Mouse (Mus musculus) MEL (cell line): ENCODE measurements around the gene Gm17545. TPM values are rescaled to one million over a fixed set of nuclear protein-coding genes. Genes with fewer than 3 reads are reported as not detected.

Experiments
- DNase-seq: peaks from one replicate; pipeline ENCODE4 v3.0.0; 2011; ENCODE audit warnings: low read depth, low spot score
- H3K27ac ChIP-seq: 2 replicates; pipeline ENCODE4 v1.5.1; 2012; ENCODE audit warnings: low read depth, mild to moderate bottlenecking, control low read depth, low read length, moderate library complexity; ENCODE audit not compliant: control insufficient read depth
- H3K27me3 ChIP-seq, 2 experiments: fragments of 150-350 bp in 1 of 2; sonication (generic) in 1 of 2; 2 replicates each; pipeline ENCODE4 v1.6.1; 2012; ENCODE audit warnings: low read length in 2 of 2, mild to moderate bottlenecking in 2 of 2, improper control_type of control experiment in 1 of 2, moderate library complexity in 1 of 2; ENCODE audit not compliant: insufficient read depth in 2 of 2, control insufficient read depth in 1 of 2
- H3K36me3 ChIP-seq, 2 experiments: 2 replicates each; pipeline ENCODE4 v1.6.1; 2012 to 2014; ENCODE audit warnings: low read length in 2 of 2, improper control_type of control experiment in 1 of 2, inconsistent platforms in 1 of 2, mild to moderate bottlenecking in 1 of 2; ENCODE audit not compliant: insufficient read depth in 2 of 2, control insufficient read depth in 1 of 2
- H3K4me1 ChIP-seq, 2 experiments: fragments of 150-350 bp in 1 of 2; sonication (generic) in 1 of 2; 2 replicates each; pipeline ENCODE4 v1.6.1; 2012; ENCODE audit warnings: low read length in 2 of 2, improper control_type of control experiment in 1 of 2, mild to moderate bottlenecking in 1 of 2; ENCODE audit not compliant: insufficient read depth in 2 of 2, control insufficient read depth in 1 of 2
- H3K4me3 ChIP-seq, 2 experiments: fragments of 150-350 bp in 1 of 2; sonication (generic) in 1 of 2; 2 replicates each; pipeline ENCODE4 v1.5.1; 2012; ENCODE audit warnings: low read depth in 2 of 2, low read length in 2 of 2, mild to moderate bottlenecking in 2 of 2, moderate library complexity in 2 of 2, control low read depth in 1 of 2, improper control_type of control experiment in 1 of 2; ENCODE audit not compliant: control insufficient read depth in 1 of 2, insufficient read depth in 1 of 2
- H3K79me2 ChIP-seq: 2 replicates; pipeline ENCODE4 v1.6.1; 2012; ENCODE audit warnings: mild to moderate bottlenecking, low read length, moderate library complexity; ENCODE audit not compliant: control insufficient read depth, poor library complexity, insufficient read depth
- H3K9ac ChIP-seq: 2 replicates; pipeline ENCODE4 v1.6.1; 2012; ENCODE audit warnings: low read depth, mild to moderate bottlenecking, control low read depth, low read length, moderate library complexity; ENCODE audit not compliant: control insufficient read depth, poor library complexity, severe bottlenecking
- H3K9me3 ChIP-seq: fragments of 150-350 bp; sonication (generic); replicated peaks from 2 replicates; pipeline ENCODE4 v1.6.1; 2012; ENCODE audit warnings: mild to moderate bottlenecking, low read length, improper control_type of control experiment, moderate library complexity; ENCODE audit not compliant: insufficient read depth
- CHD1 ChIP-seq: IDR thresholded peaks from 2 replicates; pipeline ENCODE4 v1.6.1; 2012; ENCODE audit warnings: low read depth, mild to moderate bottlenecking, inconsistent platforms, low read length, improper control_type of control experiment
- CHD2 ChIP-seq: IDR thresholded peaks from 2 replicates; pipeline ENCODE4 v1.6.1; 2011; ENCODE audit warnings: low read length, improper control_type of control experiment
- CTCF ChIP-seq, 3 experiments: IDR thresholded peaks in 2 of 3; conservative IDR thresholded peaks in 1 of 3; 2 replicates each; pipeline ENCODE4 v1.5.1; 2011 to 2012; ENCODE audit warnings: low read length in 3 of 3, low read depth in 2 of 3, mild to moderate bottlenecking in 2 of 3, improper control_type of control experiment in 1 of 3, inconsistent platforms in 1 of 3, mixed read lengths in 1 of 3, moderate library complexity in 1 of 3; ENCODE audit not compliant: control insufficient read depth in 1 of 3, insufficient read depth in 1 of 3, poor library complexity in 1 of 3, severe bottlenecking in 1 of 3
- E2F4 ChIP-seq: IDR thresholded peaks from 2 replicates; pipeline ENCODE4 v1.6.1; 2011; ENCODE audit warnings: low read depth, low read length, improper control_type of control experiment, borderline replicate concordance
- ELF1 ChIP-seq: IDR thresholded peaks from 2 replicates; pipeline ENCODE4 v1.6.1; 2014; ENCODE audit warnings: low read depth, mild to moderate bottlenecking, inconsistent platforms, low read length, improper control_type of control experiment, moderate library complexity
- EP300 ChIP-seq, 2 experiments: IDR thresholded peaks; 2 replicates each; pipeline ENCODE4 v1.6.1; 2011; ENCODE audit warnings: improper control_type of control experiment in 2 of 2, low read length in 2 of 2, low read depth in 1 of 2, mild to moderate bottlenecking in 1 of 2
- ETS1 ChIP-seq: IDR thresholded peaks from 2 replicates; pipeline ENCODE4 v1.6.1; 2012; ENCODE audit warnings: low read depth, mild to moderate bottlenecking, inconsistent platforms, low read length, improper control_type of control experiment, moderate library complexity
- GABPA ChIP-seq: IDR thresholded peaks from 2 replicates; pipeline ENCODE4 v1.6.1; 2012; ENCODE audit warnings: low read depth, mild to moderate bottlenecking, inconsistent platforms, low read length, improper control_type of control experiment, moderate library complexity
- GATA1 ChIP-seq: IDR thresholded peaks from 2 replicates; pipeline ENCODE4 v1.6.1; 2011; ENCODE audit warnings: low read depth, low read length, improper control_type of control experiment
- HCFC1 ChIP-seq: IDR thresholded peaks from 2 replicates; pipeline ENCODE4 v1.6.1; 2012; ENCODE audit warnings: low read depth, mild to moderate bottlenecking, inconsistent platforms, low read length, improper control_type of control experiment, moderate library complexity
- JUND ChIP-seq: IDR thresholded peaks from 2 replicates; pipeline ENCODE4 v1.6.1; 2011; ENCODE audit warnings: low read depth, mild to moderate bottlenecking, improper control_type of control experiment, low read length
- KAT2A ChIP-seq: conservative IDR thresholded peaks from 2 replicates; pipeline ENCODE4 v1.6.1; 2012; ENCODE audit warnings: low read depth, low read length, improper control_type of control experiment, inconsistent platforms
- MAFK ChIP-seq: IDR thresholded peaks from 2 replicates; pipeline ENCODE4 v1.6.1; 2011; ENCODE audit warnings: low read depth, mild to moderate bottlenecking, low read length, improper control_type of control experiment, borderline replicate concordance
- MAZ ChIP-seq: IDR thresholded peaks from 2 replicates; pipeline ENCODE4 v1.6.1; 2012; ENCODE audit warnings: low read depth, mild to moderate bottlenecking, inconsistent platforms, low read length, improper control_type of control experiment
- MEF2A ChIP-seq: IDR thresholded peaks from 2 replicates; pipeline ENCODE4 v1.6.1; 2014; ENCODE audit warnings: low read depth, mild to moderate bottlenecking, inconsistent platforms, low read length, improper control_type of control experiment; ENCODE audit not compliant: poor library complexity, insufficient replicate concordance, severe bottlenecking; ENCODE audit errors: extremely low read depth
- MXI1 ChIP-seq: IDR thresholded peaks from 2 replicates; pipeline ENCODE4 v1.6.1; 2011; ENCODE audit warnings: mild to moderate bottlenecking, low read depth, low read length, improper control_type of control experiment
- MYB ChIP-seq: IDR thresholded peaks from 2 replicates; pipeline ENCODE4 v1.6.1; 2011; ENCODE audit warnings: mild to moderate bottlenecking, low read depth, low read length, improper control_type of control experiment
- MYC ChIP-seq: IDR thresholded peaks from 2 replicates; pipeline ENCODE4 v1.6.1; 2011; ENCODE audit warnings: low read depth, mild to moderate bottlenecking, low read length, improper control_type of control experiment, moderate library complexity
- NRF1 ChIP-seq: IDR thresholded peaks from 2 replicates; pipeline ENCODE4 v1.6.1; 2014; ENCODE audit warnings: low read depth, mild to moderate bottlenecking, inconsistent platforms, low read length, improper control_type of control experiment, moderate library complexity; ENCODE audit not compliant: poor library complexity, insufficient read depth, severe bottlenecking
- POLR2A ChIP-seq, 2 experiments: IDR thresholded peaks; 2 replicates each; pipeline ENCODE4 v1.6.1; 2011 to 2012; ENCODE audit warnings: low read length in 2 of 2, mild to moderate bottlenecking in 2 of 2, control low read depth in 1 of 2, improper control_type of control experiment in 1 of 2, low read depth in 1 of 2, moderate library complexity in 1 of 2; ENCODE audit not compliant: control insufficient read depth in 1 of 2, insufficient read depth in 1 of 2, poor library complexity in 1 of 2
- POLR2AphosphoS2 ChIP-seq: IDR thresholded peaks from 2 replicates; pipeline ENCODE4 v1.6.1; 2011; ENCODE audit warnings: low read length, improper control_type of control experiment
- POLR2AphosphoS5 ChIP-seq: IDR thresholded peaks from 2 replicates; pipeline ENCODE4 v1.6.1; 2012; ENCODE audit warnings: low read depth, borderline replicate concordance, mild to moderate bottlenecking, inconsistent platforms, low read length, moderate library complexity, mixed read lengths
- RAD21 ChIP-seq: IDR thresholded peaks from 2 replicates; pipeline ENCODE4 v1.6.1; 2011; ENCODE audit warnings: mild to moderate bottlenecking, low read depth, low read length, improper control_type of control experiment
- SMC3 ChIP-seq: IDR thresholded peaks from 2 replicates; pipeline ENCODE4 v1.6.1; 2011; ENCODE audit warnings: low read depth, low read length, improper control_type of control experiment
- TAL1 ChIP-seq: IDR thresholded peaks from 2 replicates; pipeline ENCODE4 v1.6.1; 2012; ENCODE audit warnings: mild to moderate bottlenecking, inconsistent platforms, low read length, moderate library complexity, mixed read lengths
- TBP ChIP-seq: IDR thresholded peaks from 2 replicates; pipeline ENCODE4 v1.8.0; 2011; ENCODE audit warnings: low read depth, low read length, improper control_type of control experiment
- UBTF ChIP-seq: IDR thresholded peaks from 2 replicates; pipeline ENCODE4 v1.6.1; 2012; ENCODE audit warnings: low read depth, mild to moderate bottlenecking, inconsistent platforms, low read length, improper control_type of control experiment, moderate library complexity, borderline replicate concordance; ENCODE audit not compliant: insufficient read depth
- USF1 ChIP-seq: IDR thresholded peaks from 2 replicates; pipeline ENCODE4 v1.6.1; 2014; ENCODE audit warnings: low read depth, mild to moderate bottlenecking, inconsistent platforms, low read length, improper control_type of control experiment, moderate library complexity
- ZC3H11A ChIP-seq: IDR thresholded peaks from 2 replicates; pipeline ENCODE4 v1.6.1; 2012; ENCODE audit warnings: low read depth, mild to moderate bottlenecking, inconsistent platforms, low read length, improper control_type of control experiment
- ZMIZ1 ChIP-seq: IDR thresholded peaks from 2 replicates; pipeline ENCODE4 v1.6.1; 2012; ENCODE audit warnings: low read depth, mild to moderate bottlenecking, inconsistent platforms, low read length, improper control_type of control experiment, moderate library complexity
- ZNF384 ChIP-seq: IDR thresholded peaks from 2 replicates; pipeline ENCODE4 v1.6.1; 2012; ENCODE audit warnings: low read depth, mild to moderate bottlenecking, inconsistent platforms, low read length, improper control_type of control experiment
- polyA plus RNA-seq, 2 experiments: library from polyadenylated mRNA; stranded (reverse) in 1 of 2; unstranded in 1 of 2; fragments of >175 nt in 1 of 2; fragments of >200 nt in 1 of 2; gene quantifications; 2 replicates each; pipeline versions ENCODE4 v1.2.1 to v1.2.4; 2012; ENCODE audit warnings: low replicate concordance in 2 of 2, low read depth in 1 of 2; ENCODE audit not compliant: insufficient read length in 2 of 2, insufficient read depth in 1 of 2, missing spikeins in 1 of 2
- total RNA-seq: library from RNA; depleted of rRNA; stranded (reverse); fragments of 300-350 nt; gene quantifications from 2 replicates; pipeline ENCODE4 v1.2.3, GENCODE M21; 2012

The Gm17545 gene
- total and polyA plus RNA-seq, 3 experiments = not detected

- H3K27me3 ChIP-seq = no peaks in the 10 kb centered on the region
- H3K4me1 ChIP-seq = peaks cover 5% of the 10 kb centered on the region in 2 experiments; a peak in 3 of 4 replicates
- H3K9ac ChIP-seq = peak within 1 kb of the TSS; percentile 62
- peaks cover 0 to 8% of the 10 kb centered on the region in 2 experiments; a peak in 2 of 4 replicates for H3K36me3 ChIP-seq
- peak within 1 kb of the TSS; percentile 60 to 70 for H3K4me3 ChIP-seq
- DNase-seq = peak; percentile 100
- H3K9me3 ChIP-seq = no peaks in the 10 kb centered on the region
- no peaks in the 10 kb centered on the region; the same call in 1 of the 2 replicates for H3K79me2 ChIP-seq
- H3K27ac ChIP-seq = peak within 1 kb of the TSS; percentile 23
- TF ChIP-seq JUND (no peak), RAD21 (no peak), EP300 (IDR thresholded peaks at IDR 0.05; ENCODE audit: low read depth in 1 of 2, low read length in 2 of 2) (no peak), HCFC1 (no peak), MYB (no peak), POLR2AphosphoS2 (no peak), E2F4 (no peak), MEF2A (no peak), ZNF384 (no peak), MAFK (no peak), ELF1 (no peak), MAZ (no peak), POLR2AphosphoS5 (no peak; the same call in 1 of the 2 replicates), KAT2A (no peak), ZC3H11A (no peak), CTCF (IDR thresholded peaks at IDR 0.05 in 2 of 3, conservative IDR thresholded peaks at IDR 0.05 in 1 of 3; ENCODE audit: control insufficient read depth in 1 of 3, insufficient read depth in 1 of 3, low read depth in 2 of 3, low read length in 3 of 3, poor library complexity in 1 of 3, severe bottlenecking in 1 of 3) (0 out of 6 replicates have a peak, but pooled peaks of 1 of the 3 experiments have one; percentile 1), ETS1 (no peak), POLR2A (IDR thresholded peaks at IDR 0.05; ENCODE audit: control insufficient read depth in 1 of 2, insufficient read depth in 1 of 2, low read depth in 1 of 2, low read length in 2 of 2, poor library complexity in 1 of 2) (peak; percentile 59 to 84; a peak in 3 of 4 replicates), GABPA (no peak), NRF1 (no peak), TBP (peak; percentile 89), CHD1 (no peak), TAL1 (no peak), SMC3 (no peak), MXI1 (no peak), ZMIZ1 (no peak), MYC (no peak), CHD2 (no peak), GATA1 (no peak), UBTF (0 out of 2 replicates have a peak, but pooled peaks have one; percentile 62), USF1 (no peak)
Measured at GRCm38 (mm10) chr9:22475424-22475868, 21.4 kb downstream of the Gm17545 start, which contains the start of gene Bbs9. TSS of gene Bbs9 (plus strand) at chr9:22475715.
